ENCODE assay signal across 8 mouse cellular contexts in the genomic region with DNA sequence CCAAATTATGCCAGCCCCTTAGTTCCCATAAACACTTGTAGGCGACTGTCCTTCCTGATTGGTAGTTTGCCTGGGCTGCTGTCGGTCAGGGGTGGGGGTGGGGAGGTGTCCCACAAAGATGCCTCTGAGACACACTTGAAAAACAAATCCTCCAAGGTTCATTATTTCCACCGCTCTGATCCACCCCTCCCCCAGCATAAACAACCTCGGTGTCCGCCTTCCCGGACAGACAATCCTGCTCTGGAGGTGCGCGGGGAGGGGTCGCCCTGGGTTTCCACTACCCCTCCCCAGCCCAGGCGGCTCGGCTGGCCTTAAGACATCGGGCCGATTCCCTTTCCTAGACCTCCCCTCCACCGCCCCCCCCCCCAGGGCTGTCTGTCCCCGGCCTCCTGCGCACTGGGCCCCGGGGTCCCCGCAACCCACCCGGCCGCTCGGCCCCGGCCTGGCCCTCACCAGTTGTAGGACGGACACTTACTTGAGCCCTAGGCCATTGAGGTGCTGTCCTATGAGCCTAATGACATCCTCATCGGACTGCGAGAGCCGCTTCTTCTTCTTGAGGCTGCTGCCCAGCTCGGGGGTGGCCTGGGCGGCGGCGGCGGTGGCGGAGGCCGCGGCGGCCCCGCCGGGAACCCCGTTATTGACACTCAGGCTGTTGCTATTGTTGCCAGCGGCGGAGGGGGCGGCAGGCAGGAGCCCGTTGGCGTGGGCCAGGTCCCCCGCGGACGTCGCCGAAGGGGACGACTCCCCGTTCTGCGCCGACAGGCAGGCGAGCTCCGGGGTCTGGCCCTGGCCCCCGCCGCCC. TPM values are rescaled to one million over a fixed set of nuclear protein-coding genes. Genes with fewer than 3 reads are reported as not detected.
DNase-seq lines count a peak whose midpoint lies in the region; ATAC-seq and TF ChIP-seq lines count a peak whose summit lies in the region.

No protein-coding gene starts in this region.

- no peak for TF ChIP-seq CTCF in cerebellum, adult 2 months (IDR thresholded peaks at IDR 0.05; ENCODE audit: borderline replicate concordance, insufficient read depth, low read depth, low read length)
- TF ChIP-seq CTCF in spleen, adult 2 months (IDR thresholded peaks at IDR 0.05; ENCODE audit: extremely low read depth, insufficient read depth, insufficient read length, insufficient replicate concordance) = no peak

- 1% methylated on average over 55 of the region's 56 CpGs for WGBS in cerebellum, adult 2 months
- WGBS in forebrain, embryonic 16.5 days = under 1% methylated on average over 53 of the region's 56 CpGs
- under 1% methylated on average over 53 of the region's 56 CpGs for WGBS in hindbrain, embryonic 13.5 days
- WGBS in limb, embryonic 12.5 days = 0% methylated on average over 43 of the region's 56 CpGs
- WGBS in midbrain, embryonic 11.5 days = under 1% methylated on average over 50 of the region's 56 CpGs
- WGBS in spleen, adult 2 months = under 1% methylated on average over 44 of the region's 56 CpGs

- peak overlapping the region; percentile 88 for H3K4me3 ChIP-seq in cerebellum, adult 2 months (replicated peaks; ENCODE audit: insufficient read depth, low read depth, low read length)
- H3K4me3 ChIP-seq in forebrain, embryonic 16.5 days (replicated peaks; ENCODE audit: low read length) = peak overlapping the region; percentile 90
- peak overlapping the region; percentile 99 for H3K4me3 ChIP-seq in hindbrain, embryonic 13.5 days
- peak overlapping the region; percentile 100 for H3K4me3 ChIP-seq in limb, embryonic 12.5 days (replicated peaks)
- H3K4me3 ChIP-seq in midbrain, embryonic 11.5 days (ENCODE audit: low read depth, low read length) = peak overlapping the region; percentile 99
- H3K4me3 ChIP-seq in spleen, adult 2 months (ENCODE audit: extremely low read depth, insufficient read depth, insufficient read length) = peak overlapping the region; percentile 73

- peak overlapping the region; percentile 74 for H3K4me2 ChIP-seq in forebrain, embryonic 16.5 days (ENCODE audit: low read length)
- peak overlapping the region; percentile 79 for H3K4me2 ChIP-seq in hindbrain, embryonic 13.5 days
- peak overlapping the region; percentile 92 for H3K4me2 ChIP-seq in limb, embryonic 12.5 days
- peak overlapping the region; percentile 94 for H3K4me2 ChIP-seq in midbrain, embryonic 11.5 days

- H3K4me1 ChIP-seq in cerebellum, adult 2 months (ENCODE audit: control insufficient read depth, insufficient read depth, low read length) = no peaks in the 10 kb centered on the region
- H3K4me1 ChIP-seq in forebrain, embryonic 16.5 days (replicated peaks; ENCODE audit: control insufficient read depth, insufficient read depth, low read length) = peaks cover 24% of the 10 kb centered on the region
- H3K4me1 ChIP-seq in hindbrain, embryonic 13.5 days (replicated peaks) = peaks cover 26% of the 10 kb centered on the region
- H3K4me1 ChIP-seq in limb, embryonic 12.5 days (replicated peaks) = peaks cover 27% of the 10 kb centered on the region
- peaks cover 17% of the 10 kb centered on the region for H3K4me1 ChIP-seq in midbrain, embryonic 11.5 days (ENCODE audit: control insufficient read depth, insufficient read depth, low read length)
- peaks cover 13% of the 10 kb centered on the region for H3K4me1 ChIP-seq in spleen, adult 2 months (ENCODE audit: control insufficient read depth, insufficient read depth, insufficient read length)

- no peaks in the 10 kb centered on the region for H3K9me3 ChIP-seq in forebrain, embryonic 16.5 days (ENCODE audit: control insufficient read depth, low read length)
- no peaks in the 10 kb centered on the region for H3K9me3 ChIP-seq in hindbrain, embryonic 13.5 days
- no peaks in the 10 kb centered on the region for H3K9me3 ChIP-seq in limb, embryonic 12.5 days
- H3K9me3 ChIP-seq in midbrain, embryonic 11.5 days (ENCODE audit: control insufficient read depth, low read length) = no peaks in the 10 kb centered on the region

- H3K27me3 ChIP-seq in cerebellum, adult 2 months (ENCODE audit: control insufficient read depth, insufficient read depth, low read length) = no peaks in the 10 kb centered on the region
- no peaks in the 10 kb centered on the region for H3K27me3 ChIP-seq in forebrain, embryonic 16.5 days (replicated peaks; ENCODE audit: control insufficient read depth, insufficient read depth, low read length)
- H3K27me3 ChIP-seq in hindbrain, embryonic 13.5 days = no peaks in the 10 kb centered on the region
- H3K27me3 ChIP-seq in limb, embryonic 12.5 days = no peaks in the 10 kb centered on the region
- H3K27me3 ChIP-seq in midbrain, embryonic 11.5 days (ENCODE audit: control insufficient read depth, insufficient read depth, low read length) = no peaks in the 10 kb centered on the region
- no peaks in the 10 kb centered on the region for H3K27me3 ChIP-seq in spleen, adult 2 months (ENCODE audit: control insufficient read depth, insufficient read depth, low read length)

- H3K36me3 ChIP-seq in forebrain, embryonic 16.5 days (ENCODE audit: control insufficient read depth, insufficient read depth) = peaks cover 9% of the 10 kb centered on the region
- H3K36me3 ChIP-seq in hindbrain, embryonic 13.5 days = peaks cover 13% of the 10 kb centered on the region
- H3K36me3 ChIP-seq in limb, embryonic 12.5 days = peaks cover 23% of the 10 kb centered on the region
- H3K36me3 ChIP-seq in midbrain, embryonic 11.5 days (ENCODE audit: control insufficient read depth, insufficient read depth, low read length) = no peaks in the 10 kb centered on the region
- H3K36me3 ChIP-seq in spleen, adult 2 months (ENCODE audit: control insufficient read depth, insufficient read depth, low read length) = peaks cover 7% of the 10 kb centered on the region

- peak; percentile 37 for ATAC-seq in forebrain, embryonic 16.5 days
- peak; percentile 43 for ATAC-seq in hindbrain, embryonic 13.5 days (ENCODE audit: low FRiP score)
- ATAC-seq in limb, embryonic 12.5 days (ENCODE audit: insufficient number of reproducible peaks, insufficient read depth, low FRiP score, low TSS enrichment, low read depth) = peak; percentile 67
- ATAC-seq in midbrain, embryonic 11.5 days (ENCODE audit: low FRiP score) = peak; percentile 54

- H3K27ac ChIP-seq in cerebellum, adult 2 months (ENCODE audit: insufficient read depth, low read length) = peak overlapping the region; percentile 83
- peak overlapping the region; percentile 88 for H3K27ac ChIP-seq in forebrain, embryonic 16.5 days (ENCODE audit: low read length)
- peak overlapping the region; percentile 93 for H3K27ac ChIP-seq in hindbrain, embryonic 13.5 days
- peak overlapping the region; percentile 91 for H3K27ac ChIP-seq in limb, embryonic 12.5 days
- H3K27ac ChIP-seq in midbrain, embryonic 11.5 days (ENCODE audit: low read depth, low read length) = peak overlapping the region; percentile 82
- peak overlapping the region; percentile 96 for H3K27ac ChIP-seq in spleen, adult 2 months (ENCODE audit: insufficient read depth, low read length)

- DNase-seq in right cerebral cortex, adult 18-20 months = peak; percentile 41
- no peak for DNase-seq in right cerebral cortex, postnatal 14 days
- peak; percentile 46 to 49 for DNase-seq in cerebellum, adult 2 months
- peak; percentile 91 for DNase-seq in midbrain, embryonic 11.5 days (ENCODE audit: low spot score, missing footprints)
- peak in 1 of 2 experiments; percentile 14 for DNase-seq in spleen, adult 2 months (ENCODE audit: low read depth in 1 of 2, low spot score in 2 of 2)

- TF ChIP-seq POLR2A in cerebellum, adult 2 months (IDR thresholded peaks at IDR 0.05; ENCODE audit: borderline replicate concordance, insufficient read depth, low read length) = no peak
- no peak for TF ChIP-seq POLR2A in spleen, adult 2 months (IDR thresholded peaks at IDR 0.05; ENCODE audit: low read depth, low read length)

- peak overlapping the region; percentile 95 for H3K9ac ChIP-seq in forebrain, embryonic 16.5 days (replicated peaks; ENCODE audit: low read depth, low read length)
- peak overlapping the region; percentile 98 for H3K9ac ChIP-seq in hindbrain, embryonic 13.5 days
- peak overlapping the region; percentile 99 for H3K9ac ChIP-seq in limb, embryonic 12.5 days (replicated peaks)
- peak overlapping the region; percentile 95 for H3K9ac ChIP-seq in midbrain, embryonic 11.5 days (ENCODE audit: low read length)

RNA-seq across cellular contexts. Expression of a gene that starts 1.0 kb away (rescaled TPM):
- polyA plus RNA-seq in cerebellum, adult 2 months (2012; rRNA removed) = 47.0 and 47.8 TPM in 2 replicates
- polyA plus RNA-seq in forebrain, embryonic 16.5 days (2015; fragmentation: Nextera tagmentation; extraction: Ambion mirVana) = 30.7 and 32.0 TPM in 2 replicates
- polyA plus RNA-seq in hindbrain, embryonic 13.5 days (2015; fragmentation: Nextera tagmentation; extraction: Ambion mirVana) = 45.9 and 46.0 TPM in 2 replicates
- polyA plus RNA-seq in limb, embryonic 12.5 days (2016; fragmentation: Nextera tagmentation; extraction: Ambion mirVana) = 37.0 and 39.2 TPM in 2 replicates
- polyA plus RNA-seq in midbrain, embryonic 11.5 days (2014; fragmentation: Nextera tagmentation; extraction: Ambion mirVana) = 37.7 and 39.3 TPM in 2 replicates
- polyA plus RNA-seq in spleen, adult 2 months (2012; rRNA removed) = 36.3 and 37.2 TPM in 2 replicates
